Mouse (Mus musculus): ENCODE data around the gene Gatad2b. TPM values are rescaled to one million over a fixed set of nuclear protein-coding genes. Genes with fewer than 3 reads are reported as not detected.
"Not testable (repeated sequence)": the region's sequence is repeated elsewhere in the genome, so short reads cannot be mapped to it uniquely, and the experiment has no call there.

Gene Gatad2b
- polyA plus RNA-seq, 1 experiment, result 14.2 TPM

DNA sequence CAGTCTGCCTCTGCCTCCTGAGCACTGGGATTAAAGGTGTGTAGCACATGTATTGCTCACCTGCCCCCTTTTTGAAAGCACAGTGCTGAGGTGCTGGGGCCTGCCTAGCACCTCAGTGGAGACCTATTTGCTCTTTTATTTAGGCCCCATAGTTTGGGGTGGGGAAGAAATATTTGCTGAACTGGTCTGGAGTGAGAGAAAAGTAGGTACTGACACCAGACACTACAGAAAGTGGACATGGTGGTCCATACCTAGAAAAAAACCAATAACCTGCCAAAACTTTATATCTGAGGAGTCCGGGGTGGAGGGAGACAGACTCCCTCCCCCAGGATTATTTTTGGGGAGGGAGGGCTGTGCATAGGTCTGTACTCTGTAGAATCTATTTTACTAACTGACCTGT, 39.8 kb upstream of the Gatad2b start:
- peaks cover 32% of the 10 kb centered on the region for H3K79me3 ChIP-seq (ENCODE audit: low read depth)
- peaks cover 53% of the 10 kb centered on the region for H3K79me2 ChIP-seq (ENCODE audit: control insufficient read depth, insufficient read depth)
- not testable (repeated sequence) for H3K27me3 ChIP-seq (ENCODE audit: control insufficient read depth, insufficient read depth, insufficient read length); H3ac ChIP-seq (ENCODE audit: control insufficient read depth, insufficient read length, low read depth); H3K4me3 ChIP-seq (ENCODE audit: insufficient read depth, poor library complexity, severe bottlenecking)
- H3K36me3 ChIP-seq (ENCODE audit: control insufficient read depth, insufficient read depth), result peaks cover 30% of the 10 kb centered on the region

DNA sequence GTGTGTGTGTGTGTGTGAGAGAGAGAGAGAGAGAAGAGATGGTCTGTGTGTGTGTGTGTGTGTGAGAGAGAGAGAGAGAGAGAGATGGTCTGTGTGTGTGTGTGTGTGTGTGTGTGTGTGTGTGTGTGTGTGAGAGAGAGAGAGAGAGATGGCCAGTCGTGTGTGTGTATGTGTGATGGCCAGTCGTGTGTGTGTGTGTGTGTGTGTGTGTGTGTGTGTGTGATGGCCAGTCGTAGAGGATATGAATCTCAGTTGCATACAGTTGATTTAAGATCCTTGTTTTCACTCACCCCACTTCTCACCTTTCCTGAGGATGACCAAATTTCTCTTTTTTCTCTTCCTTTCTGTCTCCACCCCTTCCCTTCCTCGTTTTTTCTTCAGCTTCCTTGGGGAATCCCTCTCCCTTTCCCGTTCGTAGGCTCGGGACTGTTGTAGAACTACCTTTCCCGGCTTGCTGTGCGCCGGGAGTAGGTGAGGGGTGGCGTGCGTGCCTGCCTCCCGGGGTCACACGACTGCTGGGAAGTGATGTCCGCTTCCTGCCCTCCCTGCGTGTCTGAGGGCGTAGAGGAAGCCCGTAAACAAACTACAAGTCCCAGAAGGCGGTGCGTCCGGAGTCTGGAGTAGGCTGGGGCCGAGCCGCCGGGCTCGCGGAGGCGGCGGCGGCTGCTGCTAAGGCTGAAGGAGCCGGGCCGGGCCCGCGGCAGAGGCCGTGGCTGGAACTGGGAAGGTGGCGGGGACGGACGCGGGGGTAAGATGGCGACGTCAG, 39.1 kb upstream of the Gatad2b start, which contains the start of gene Crtc2:
Crtc2 (plus strand) TSS at position 511 of the 766 bp plus-strand sequence.
- Histone ChIP-seq H3K36me3 (ENCODE audit: control insufficient read depth, insufficient read depth) (peaks cover 33% of the 10 kb centered on the region), H3ac (ENCODE audit: control insufficient read depth, insufficient read length, low read depth) (peak within 1 kb of the TSS; percentile 93), H3K4me3 (ENCODE audit: insufficient read depth, poor library complexity, severe bottlenecking) (peak within 1 kb of the TSS; percentile 82), H3K27me3 (ENCODE audit: control insufficient read depth, insufficient read depth, insufficient read length) (no peaks in the 10 kb centered on the region), H3K79me3 (ENCODE audit: low read depth) (peaks cover 32% of the 10 kb centered on the region), H3K79me2 (ENCODE audit: control insufficient read depth, insufficient read depth) (peaks cover 48% of the 10 kb centered on the region)
- no peak for TF ChIP-seq FOSL1 (IDR thresholded peaks at IDR 0.05; ENCODE audit: insufficient read depth, low read length, poor library complexity, severe bottlenecking)
- peak; percentile 28 for TF ChIP-seq MAX (IDR thresholded peaks at IDR 0.05)
- no peak for TF ChIP-seq MYOD1 (IDR thresholded peaks at IDR 0.05; ENCODE audit: control insufficient read depth, insufficient read length, low read depth)
- no peak for TF ChIP-seq CEBPB (IDR thresholded peaks at IDR 0.05; ENCODE audit: low read depth)
- TF ChIP-seq CTCF (IDR thresholded peaks at IDR 0.05; ENCODE audit: control insufficient read depth, insufficient read depth, insufficient read length), result no peak
- no peak for TF ChIP-seq MYOG (IDR thresholded peaks at IDR 0.05; ENCODE audit: control insufficient read depth, extremely low read depth, insufficient read length)
- peak; percentile 27 for TF ChIP-seq USF1 (IDR thresholded peaks at IDR 0.05; ENCODE audit: low read depth)

DNA sequence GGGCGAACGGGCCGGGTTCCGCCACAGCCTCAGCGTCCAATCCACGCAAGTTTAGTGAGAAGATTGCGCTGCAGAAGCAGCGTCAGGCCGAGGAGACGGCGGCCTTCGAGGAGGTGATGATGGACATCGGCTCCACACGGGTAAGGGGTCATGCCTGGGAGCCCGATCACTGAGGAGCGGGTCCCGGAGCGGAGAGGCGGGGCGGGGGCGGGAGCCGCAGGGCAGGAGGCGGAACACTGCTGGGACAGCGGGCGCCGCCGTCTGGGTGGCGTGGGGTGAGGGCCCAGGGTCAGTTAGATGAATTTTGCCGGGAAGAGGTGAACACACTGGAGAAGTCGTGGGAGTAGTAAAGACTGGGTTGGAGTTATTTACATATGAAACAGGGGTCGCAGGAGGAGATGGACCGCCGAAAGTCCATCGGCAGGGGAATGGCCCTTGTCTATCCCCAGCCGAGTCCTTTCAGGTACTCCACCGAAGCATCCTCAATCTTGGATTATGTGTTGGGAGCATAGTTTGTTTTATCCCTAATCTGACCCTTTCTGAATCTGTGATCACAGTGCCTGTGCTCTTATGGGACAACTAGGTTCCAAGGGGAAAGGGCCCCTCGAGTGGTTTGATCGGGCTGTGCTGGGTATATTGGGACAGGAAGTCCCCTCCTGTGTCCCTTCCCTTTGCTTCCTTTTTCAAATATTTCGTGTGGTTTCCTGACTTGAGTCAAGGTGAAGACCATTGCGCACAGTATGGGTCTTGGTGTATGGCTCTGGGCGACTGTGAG, 38.4 kb upstream of the Gatad2b start:
- Histone ChIP-seq H3K36me3 (ENCODE audit: control insufficient read depth, insufficient read depth) (peaks cover 36% of the 10 kb centered on the region), H3K79me3 (ENCODE audit: low read depth) (peaks cover 32% of the 10 kb centered on the region), H3K27me3 (ENCODE audit: control insufficient read depth, insufficient read depth, insufficient read length) (no peaks in the 10 kb centered on the region), H3K79me2 (ENCODE audit: control insufficient read depth, insufficient read depth) (peaks cover 43% of the 10 kb centered on the region), H3K4me3 (ENCODE audit: insufficient read depth, poor library complexity, severe bottlenecking) (peak overlapping the region; percentile 82), H3ac (ENCODE audit: control insufficient read depth, insufficient read length, low read depth) (peak overlapping the region; percentile 93)
- no peak for TF ChIP-seq MYOG (IDR thresholded peaks at IDR 0.05; ENCODE audit: control insufficient read depth, extremely low read depth, insufficient read length)

DNA sequence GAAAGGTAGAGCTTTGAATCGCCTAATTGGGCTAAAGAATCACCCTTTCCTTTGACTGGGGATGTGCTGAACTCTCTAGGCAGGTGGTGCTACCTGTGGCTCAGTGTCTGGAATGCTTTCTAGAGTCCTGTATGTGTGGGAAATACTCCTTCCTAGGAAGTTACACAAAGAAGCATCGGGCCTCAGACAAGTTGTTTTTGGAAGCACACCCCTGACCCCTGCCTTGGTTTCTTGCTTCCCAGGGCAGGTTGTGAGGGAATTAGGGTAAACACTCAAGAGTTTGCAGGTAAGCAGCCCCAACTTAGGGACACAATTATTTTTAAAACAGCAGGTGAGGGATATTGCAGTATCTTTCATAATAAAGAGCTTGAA, 37.8 kb upstream of the Gatad2b start:
- Histone ChIP-seq H3K79me2 (ENCODE audit: control insufficient read depth, insufficient read depth) (peaks cover 42% of the 10 kb centered on the region), H3K36me3 (ENCODE audit: control insufficient read depth, insufficient read depth) (peaks cover 42% of the 10 kb centered on the region), H3K27me3 (ENCODE audit: control insufficient read depth, insufficient read depth, insufficient read length) (no peaks in the 10 kb centered on the region), H3K79me3 (ENCODE audit: low read depth) (peaks cover 32% of the 10 kb centered on the region), H3K4me3 (ENCODE audit: insufficient read depth, poor library complexity, severe bottlenecking) (peak overlapping the region; percentile 82), H3ac (ENCODE audit: control insufficient read depth, insufficient read length, low read depth) (peak overlapping the region; percentile 93)
- TF ChIP-seq CEBPB (IDR thresholded peaks at IDR 0.05; ENCODE audit: low read depth), result no peak
- TF ChIP-seq FOSL1 (IDR thresholded peaks at IDR 0.05; ENCODE audit: insufficient read depth, low read length, poor library complexity, severe bottlenecking), result no peak
- TF ChIP-seq MYOG (IDR thresholded peaks at IDR 0.05; ENCODE audit: control insufficient read depth, extremely low read depth, insufficient read length), result no peak
- TF ChIP-seq CTCF (IDR thresholded peaks at IDR 0.05; ENCODE audit: control insufficient read depth, insufficient read depth, insufficient read length), result no peak
- TF ChIP-seq MAX (IDR thresholded peaks at IDR 0.05), result no peak
- TF ChIP-seq MYOD1 (IDR thresholded peaks at IDR 0.05; ENCODE audit: control insufficient read depth, insufficient read length, low read depth), result no peak
- no peak for TF ChIP-seq USF1 (IDR thresholded peaks at IDR 0.05; ENCODE audit: low read depth)

DNA sequence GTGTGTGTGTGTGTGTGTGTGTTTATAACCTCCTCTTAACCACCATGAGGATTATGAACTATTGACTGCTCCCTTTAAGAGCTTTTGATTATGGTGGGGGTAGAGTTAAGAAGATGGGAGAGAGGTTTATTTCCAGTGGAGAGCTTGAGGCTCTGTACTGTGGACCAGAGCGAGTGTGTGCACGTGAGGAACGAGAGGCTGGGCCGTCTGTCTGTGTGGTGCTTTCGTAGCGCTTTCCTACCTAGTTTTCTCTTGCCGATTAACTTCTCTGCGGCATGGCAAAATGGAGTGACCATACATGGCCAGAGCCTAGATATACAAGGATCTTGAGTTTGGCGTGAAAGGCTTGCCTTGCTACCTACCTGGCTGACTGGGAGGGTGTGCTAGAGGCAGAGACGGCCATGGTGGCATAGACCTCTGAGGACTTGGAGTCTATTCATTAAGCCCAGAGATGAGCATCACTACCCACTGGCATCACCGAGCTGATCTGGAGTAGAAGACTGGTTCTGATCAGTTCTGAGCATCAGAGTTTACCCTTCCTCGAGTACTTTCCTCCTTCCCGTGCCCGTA, 37.1 kb upstream of the Gatad2b start:
- TF ChIP-seq FOSL1 (IDR thresholded peaks at IDR 0.05; ENCODE audit: insufficient read depth, low read length, poor library complexity, severe bottlenecking) (no peak), CTCF (IDR thresholded peaks at IDR 0.05; ENCODE audit: control insufficient read depth, insufficient read depth, insufficient read length) (no peak), MAX (IDR thresholded peaks at IDR 0.05) (no peak), MYOD1 (IDR thresholded peaks at IDR 0.05; ENCODE audit: control insufficient read depth, insufficient read length, low read depth) (no peak), CEBPB (IDR thresholded peaks at IDR 0.05; ENCODE audit: low read depth) (no peak), USF1 (IDR thresholded peaks at IDR 0.05; ENCODE audit: low read depth) (no peak), MYOG (IDR thresholded peaks at IDR 0.05; ENCODE audit: control insufficient read depth, extremely low read depth, insufficient read length) (no peak)
- Histone ChIP-seq H3K79me3 (ENCODE audit: low read depth) (peaks cover 32% of the 10 kb centered on the region), H3ac (ENCODE audit: control insufficient read depth, insufficient read length, low read depth) (no peak overlapping the region), H3K4me3 (ENCODE audit: insufficient read depth, poor library complexity, severe bottlenecking) (no peak overlapping the region), H3K36me3 (ENCODE audit: control insufficient read depth, insufficient read depth) (peaks cover 43% of the 10 kb centered on the region), H3K27me3 (ENCODE audit: control insufficient read depth, insufficient read depth, insufficient read length) (no peaks in the 10 kb centered on the region), H3K79me2 (ENCODE audit: control insufficient read depth, insufficient read depth) (peaks cover 42% of the 10 kb centered on the region)

Data from C2C12 (cell line).